Mouse (Mus musculus) cerebellum, postnatal 10 days (tissue): ENCODE measurements around the gene Rhot2.

ENCODE experiments used
- DNase-seq, 2 experiments: peaks; one replicate each; pipeline ENCODE4 v3.0.0; 2021; ENCODE audit warnings: mixed read lengths in 2 of 2

Rhot2 gene

GRCm38 (mm10) chr17:25840519-25840918 is 4.1 kb downstream of the Rhot2 start:
- no peak for DNase-seq

- DNase-seq = peak in 1 of 2 experiments; percentile 33
Measured at GRCm38 (mm10) chr17:25839455-25840235, 5.0 kb downstream of the Rhot2 start.

- DNase-seq = no peak
Measured at GRCm38 (mm10) chr17:25838904-25839303, 5.7 kb downstream of the Rhot2 start.

- DNase-seq = peak; percentile 44 to 53
Measured at GRCm38 (mm10) chr17:25837533-25837932, 7.1 kb downstream of the Rhot2 start.

- DNase-seq = peak; percentile 91 to 92
Measured at GRCm38 (mm10) chr17:25837076-25837410, 7.6 kb downstream of the Rhot2 start, which contains the start of gene Rhbdl1. Rhbdl1 (minus strand) TSS chr17:25837295.

GRCm38 (mm10) chr17:25836397-25837075 is 8.1 kb downstream of the Rhot2 start:
- peak in 1 of 2 experiments; percentile 59 for DNase-seq

GRCm38 (mm10) chr17:25835816-25836215 is 8.8 kb downstream of the Rhot2 start:
- DNase-seq = peak in 1 of 2 experiments; percentile 33

GRCm38 (mm10) chr17:25835301-25835700 is 9.3 kb downstream of the Rhot2 start:
- DNase-seq = no peak

GRCm38 (mm10) chr17:25834595-25835222 is 9.9 kb downstream of the Rhot2 start:
- peak in 1 of 2 experiments; percentile 52 for DNase-seq

GRCm38 (mm10) chr17:25833961-25834594 is 10.6 kb downstream of the Rhot2 start:
- DNase-seq = peak in 1 of 2 experiments; percentile 44

GRCm38 (mm10) chr17:25833291-25833663 is 11.4 kb downstream of the Rhot2 start, which contains the start of gene Stub1:
Stub1 (minus strand) TSS chr17:25833404.
- DNase-seq = peak; percentile 94 to 95

GRCm38 (mm10) chr17:25832436-25833290 is 12.0 kb downstream of the Rhot2 start:
- DNase-seq = peak; percentile 100

- DNase-seq = peak; percentile 71 to 74
Measured at GRCm38 (mm10) chr17:25831451-25832281, 13.0 kb downstream of the Rhot2 start.

- DNase-seq = no peak
Measured at GRCm38 (mm10) chr17:25830806-25831431, 13.7 kb downstream of the Rhot2 start.

GRCm38 (mm10) chr17:25830200-25830753 is 14.4 kb downstream of the Rhot2 start:
- DNase-seq = no peak

- DNase-seq = peak in 1 of 2 experiments; percentile 34
Measured at GRCm38 (mm10) chr17:25829558-25830017, 15.1 kb downstream of the Rhot2 start.

GRCm38 (mm10) chr17:25828712-25829557 is 15.7 kb downstream of the Rhot2 start, which contains the start of gene Jmjd8:
Jmjd8 (plus strand) TSS chr17:25828867.
- peak; percentile 88 for DNase-seq

GRCm38 (mm10) chr17:25828223-25828594 is 16.4 kb downstream of the Rhot2 start:
- peak in 1 of 2 experiments; percentile 22 for DNase-seq
